Mouse (Mus musculus): ENCODE results near the gene Rad54l2. TPM values are rescaled to one million over a fixed set of nuclear protein-coding genes. Genes with fewer than 3 reads are reported as not detected.

The Rad54l2 gene
- polyA plus RNA-seq, 1 experiment from 2014 or later, result 12.6 TPM

Other genes starting within 250 kb of the Rad54l2 start
- not detected in 2 replicates for gene Iqcf3, start 227.6 kb downstream of the Rad54l2 start, polyA plus RNA-seq (2016; fragmentation: Nextera tagmentation; extraction: Ambion mirVana)
- not detected in 2 replicates for gene Iqcf4, start 218.2 kb downstream of the Rad54l2 start, polyA plus RNA-seq (2016; fragmentation: Nextera tagmentation; extraction: Ambion mirVana)
- not detected in 2 replicates for gene Iqcf6, start 162.6 kb downstream of the Rad54l2 start, polyA plus RNA-seq (2016; fragmentation: Nextera tagmentation; extraction: Ambion mirVana)
- gene Grm2, start 133.1 kb downstream of the Rad54l2 start, polyA plus RNA-seq (2016; fragmentation: Nextera tagmentation; extraction: Ambion mirVana), result not detected in 2 replicates
- gene Tex264, start 103.3 kb downstream of the Rad54l2 start, polyA plus RNA-seq (2016; fragmentation: Nextera tagmentation; extraction: Ambion mirVana), result 22.9 and 32.1 TPM in 2 replicates
- 29.4 and 34.1 TPM in 2 replicates for gene Dcaf1, start 32.7 kb upstream of the Rad54l2 start, polyA plus RNA-seq (2016; fragmentation: Nextera tagmentation; extraction: Ambion mirVana)
- 17.9 and 20.4 TPM in 2 replicates for gene Rbm15b, start 98.2 kb upstream of the Rad54l2 start, polyA plus RNA-seq (2016; fragmentation: Nextera tagmentation; extraction: Ambion mirVana)
- gene Manf, start 102.8 kb upstream of the Rad54l2 start, polyA plus RNA-seq (2016; fragmentation: Nextera tagmentation; extraction: Ambion mirVana), result 290 and 342 TPM in 2 replicates

Measured in limb, embryonic 10.5 days (tissue).